Mouse (Mus musculus): ENCODE measurements at regions not wholly inside any gene's neighbourhood (a gene's known extent, or its start where the extent isn't known, plus 50 kb on each side); places are given as distances from the start of the nearest gene placed in this dataset.
A peak's percentile ranks its signal among the peaks of the same experiment; 100 is the strongest.

DNA sequence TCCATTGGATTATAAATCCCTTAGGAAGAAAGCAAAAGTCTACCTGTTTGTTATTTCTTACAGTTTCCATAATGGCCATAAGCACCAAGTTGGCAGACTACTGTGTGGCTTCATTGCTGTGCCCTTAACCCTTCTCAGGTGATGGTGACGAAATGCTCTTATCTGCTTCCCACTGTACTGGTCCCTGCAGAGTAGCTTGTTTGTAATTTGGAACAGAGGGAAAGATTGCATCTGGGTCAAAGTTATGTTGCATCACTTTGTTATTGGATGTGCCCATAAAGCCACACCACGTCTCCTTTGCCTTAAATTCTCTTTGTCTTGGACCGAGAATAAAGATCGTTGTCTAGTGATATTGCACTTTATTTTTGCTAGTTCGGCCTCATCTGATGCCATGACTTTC, 615.9 kb downstream of the Nfib start:
- 92% methylated on average over 5 of the region's 5 CpGs for WGBS
- no peak overlapping the region for H3K27ac ChIP-seq (ENCODE audit: low read depth, low read length)
- DNase-seq (ENCODE audit: low spot score) (no peak), ATAC-seq (ENCODE audit: insufficient read depth, low FRiP score, low TSS enrichment) (no peak)
- no peaks in the 10 kb centered on the region for H3K36me3 ChIP-seq (ENCODE audit: control insufficient read depth, insufficient read depth, low read length)
- no peak overlapping the region for H3K9ac ChIP-seq (ENCODE audit: low read length)
- no peak overlapping the region for H3K4me3 ChIP-seq (ENCODE audit: low read depth, low read length)
- no peaks in the 10 kb centered on the region for H3K27me3 ChIP-seq (ENCODE audit: control insufficient read depth, insufficient read depth, low read length)
- H3K9me3 ChIP-seq (ENCODE audit: control insufficient read depth, low read length) = no peaks in the 10 kb centered on the region
- H3K4me2 ChIP-seq (ENCODE audit: low read depth) = no peak overlapping the region
- no peaks in the 10 kb centered on the region for H3K4me1 ChIP-seq (ENCODE audit: control insufficient read depth, insufficient read depth, low read length)

DNA sequence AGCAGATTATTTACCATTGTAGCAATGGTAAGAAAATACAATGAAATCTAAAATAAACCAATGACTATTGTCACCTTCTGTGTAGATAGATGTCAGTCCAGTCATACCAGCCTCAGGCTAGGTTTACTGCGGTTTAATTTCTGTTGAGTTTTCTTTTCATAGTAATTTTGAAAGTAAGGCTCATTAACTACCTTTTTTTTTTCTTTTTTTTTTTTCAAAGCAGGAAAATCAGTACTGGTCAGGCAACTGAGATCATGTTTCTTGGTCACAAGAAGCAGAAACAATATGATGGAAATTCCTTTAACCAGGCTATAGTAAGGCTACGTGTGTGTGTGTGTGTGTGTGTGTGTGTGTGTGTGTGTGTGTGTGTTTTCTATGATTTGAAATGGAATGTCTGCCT, 622.0 kb downstream of the Nfib start:
- Histone ChIP-seq H3K4me1 (ENCODE audit: control insufficient read depth, insufficient read depth, low read length) (no peaks in the 10 kb centered on the region), H3K9ac (ENCODE audit: low read length) (no peak overlapping the region), H3K36me3 (ENCODE audit: control insufficient read depth, insufficient read depth, low read length) (no peaks in the 10 kb centered on the region), H3K4me3 (ENCODE audit: low read depth, low read length) (no peak overlapping the region), H3K4me2 (ENCODE audit: low read depth) (no peak overlapping the region), H3K27ac (ENCODE audit: low read depth, low read length) (no peak overlapping the region), H3K9me3 (ENCODE audit: control insufficient read depth, low read length) (no peaks in the 10 kb centered on the region), H3K27me3 (ENCODE audit: control insufficient read depth, insufficient read depth, low read length) (no peaks in the 10 kb centered on the region)
- no peak for ATAC-seq (ENCODE audit: insufficient read depth, low FRiP score, low TSS enrichment)
- WGBS = 89% methylated on average over 2 of the region's 2 CpGs
- DNase-seq (ENCODE audit: low spot score) = no peak

DNA sequence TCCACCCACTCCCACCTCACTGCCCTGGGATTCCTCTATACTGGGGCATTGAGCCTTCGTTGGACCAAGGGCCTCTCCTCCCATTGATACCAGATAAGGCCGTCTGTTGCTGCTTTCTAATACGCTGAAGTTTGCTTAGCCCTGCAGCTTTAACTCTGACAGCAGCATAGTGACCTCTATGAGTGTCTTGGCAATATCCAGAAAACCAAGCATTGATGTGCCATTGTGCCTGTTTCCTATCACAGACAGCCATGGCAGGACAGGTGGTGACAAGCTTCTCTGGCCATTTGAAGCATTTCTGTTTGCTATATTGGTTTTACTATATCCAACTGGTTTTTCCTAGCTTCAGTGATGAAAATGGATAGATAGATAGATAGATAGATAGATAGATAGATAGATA, 625.4 kb upstream of the Mpdz start:
- H3K9ac ChIP-seq (ENCODE audit: low read length) = no peak overlapping the region
- ATAC-seq (ENCODE audit: insufficient read depth, low FRiP score, low TSS enrichment) = no peak
- 89% methylated on average over 3 of the region's 3 CpGs for WGBS

DNA sequence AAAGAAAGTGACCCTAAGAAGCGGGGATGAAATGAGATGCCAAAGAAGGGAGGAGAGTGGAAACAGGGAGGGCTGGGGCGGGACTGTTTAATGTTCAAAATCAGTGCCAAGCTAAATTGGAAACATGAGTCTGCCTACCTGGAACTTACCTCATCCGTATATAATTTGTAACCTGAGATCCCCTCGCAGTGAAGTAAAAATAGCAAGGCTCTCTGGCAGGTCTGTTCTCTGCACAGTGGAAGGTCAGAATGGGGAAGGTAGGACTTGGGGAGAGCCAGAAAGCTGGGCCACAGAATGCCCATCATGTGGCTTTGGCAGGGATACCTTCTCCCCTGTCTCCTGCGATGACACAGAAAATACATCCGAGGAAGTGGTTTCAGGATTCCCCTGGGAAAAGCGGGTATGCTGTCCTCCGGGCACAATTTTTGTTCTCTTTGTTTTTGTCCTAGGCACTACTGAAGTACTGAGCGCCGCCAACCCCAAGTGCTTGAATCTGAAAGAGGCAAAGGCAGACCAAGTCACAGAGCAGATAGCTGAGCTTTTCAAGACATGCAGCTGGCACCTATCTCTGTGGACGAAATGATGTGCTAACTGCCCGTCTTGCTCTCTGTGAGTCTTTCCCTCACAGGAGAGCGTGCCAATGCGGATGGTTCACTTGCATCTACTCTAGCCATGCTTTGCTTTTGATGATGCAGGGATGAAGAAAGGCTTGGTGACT, 623.2 kb upstream of the Mpdz start:
- H3K4me1 ChIP-seq (ENCODE audit: control insufficient read depth, insufficient read depth, low read length) = no peaks in the 10 kb centered on the region
- no peak for ATAC-seq (ENCODE audit: insufficient read depth, low FRiP score, low TSS enrichment)

More for the DNA sequence above, 625.4 kb upstream of the Mpdz start:
- H3K36me3 ChIP-seq (ENCODE audit: control insufficient read depth, insufficient read depth, low read length) = no peaks in the 10 kb centered on the region
- DNase-seq (ENCODE audit: low spot score) = no peak
- no peaks in the 10 kb centered on the region for H3K27me3 ChIP-seq (ENCODE audit: control insufficient read depth, insufficient read depth, low read length)
- H3K4me1 ChIP-seq (ENCODE audit: control insufficient read depth, insufficient read depth, low read length) = no peaks in the 10 kb centered on the region
- H3K4me3 ChIP-seq (ENCODE audit: low read depth, low read length) = no peak overlapping the region
- no peak overlapping the region for H3K4me2 ChIP-seq (ENCODE audit: low read depth)
- no peak overlapping the region for H3K27ac ChIP-seq (ENCODE audit: low read depth, low read length)
- H3K9me3 ChIP-seq (ENCODE audit: control insufficient read depth, low read length) = no peaks in the 10 kb centered on the region

DNA sequence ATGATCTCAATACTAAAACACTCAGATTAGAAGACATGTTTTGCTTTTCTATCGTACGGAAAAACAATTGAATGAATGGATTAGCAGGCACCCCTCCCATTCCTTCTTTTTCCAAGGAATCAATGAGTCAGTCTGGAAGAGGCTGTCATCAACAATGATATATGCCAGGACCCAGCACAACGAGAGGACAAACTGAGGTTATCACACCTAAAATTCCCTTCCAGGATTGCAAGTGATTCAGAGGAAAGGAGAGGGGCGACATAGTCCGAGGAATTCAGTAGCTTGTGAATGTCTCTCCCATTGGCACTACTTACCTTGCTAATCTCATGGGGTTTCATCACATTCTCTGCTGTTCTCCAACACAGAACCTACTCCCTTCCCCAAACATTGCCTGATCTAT, 620.1 kb upstream of the Mpdz start:
- Histone ChIP-seq H3K4me1 (ENCODE audit: control insufficient read depth, insufficient read depth, low read length) (no peaks in the 10 kb centered on the region), H3K4me3 (ENCODE audit: low read depth, low read length) (no peak overlapping the region), H3K4me2 (ENCODE audit: low read depth) (no peak overlapping the region), H3K27me3 (ENCODE audit: control insufficient read depth, insufficient read depth, low read length) (no peaks in the 10 kb centered on the region), H3K36me3 (ENCODE audit: control insufficient read depth, insufficient read depth, low read length) (no peaks in the 10 kb centered on the region), H3K9me3 (ENCODE audit: control insufficient read depth, low read length) (no peaks in the 10 kb centered on the region), H3K9ac (ENCODE audit: low read length) (no peak overlapping the region), H3K27ac (ENCODE audit: low read depth, low read length) (no peak overlapping the region)
- ATAC-seq (ENCODE audit: insufficient read depth, low FRiP score, low TSS enrichment) = no peak
- DNase-seq (ENCODE audit: low spot score) = no peak
- 85% methylated on average over 5 of the region's 5 CpGs for WGBS

More for the DNA sequence above, 623.2 kb upstream of the Mpdz start:
- Histone ChIP-seq H3K36me3 (ENCODE audit: control insufficient read depth, insufficient read depth, low read length) (no peaks in the 10 kb centered on the region), H3K27ac (ENCODE audit: low read depth, low read length) (no peak overlapping the region), H3K27me3 (ENCODE audit: control insufficient read depth, insufficient read depth, low read length) (no peaks in the 10 kb centered on the region), H3K9ac (ENCODE audit: low read length) (no peak overlapping the region), H3K4me3 (ENCODE audit: low read depth, low read length) (no peak overlapping the region), H3K9me3 (ENCODE audit: control insufficient read depth, low read length) (no peaks in the 10 kb centered on the region), H3K4me2 (ENCODE audit: low read depth) (no peak overlapping the region)
- DNase-seq (ENCODE audit: low spot score) = no peak
- 80% methylated on average over 14 of the region's 14 CpGs for WGBS

DNA sequence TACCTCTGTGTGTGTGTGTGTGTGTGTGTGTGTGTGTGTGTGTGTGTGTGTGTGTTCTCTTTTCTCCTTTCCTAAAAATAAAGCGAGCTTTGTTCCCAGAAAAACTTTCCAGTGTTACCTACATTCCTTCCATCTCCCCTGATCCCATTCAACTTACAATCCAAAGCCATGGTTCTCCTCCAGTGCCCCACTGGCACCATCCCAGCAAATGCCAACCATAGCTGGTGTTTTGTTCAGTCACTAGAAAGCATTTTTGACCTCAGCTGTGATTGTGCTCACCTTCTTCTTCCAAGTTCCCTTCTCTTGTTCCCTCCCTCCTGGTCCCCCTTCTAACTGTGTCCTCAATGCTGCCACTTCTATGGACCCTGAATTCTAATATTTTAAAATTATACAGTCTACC, 614.1 kb upstream of the Mpdz start:
- no peak overlapping the region for H3K9ac ChIP-seq (ENCODE audit: low read length)
- no peaks in the 10 kb centered on the region for H3K9me3 ChIP-seq (ENCODE audit: control insufficient read depth, low read length)
- no peaks in the 10 kb centered on the region for H3K36me3 ChIP-seq (ENCODE audit: control insufficient read depth, insufficient read depth, low read length)
- H3K27ac ChIP-seq (ENCODE audit: low read depth, low read length) = no peak overlapping the region
- no peak for ATAC-seq (ENCODE audit: insufficient read depth, low FRiP score, low TSS enrichment)
- H3K4me1 ChIP-seq (ENCODE audit: control insufficient read depth, insufficient read depth, low read length) = no peaks in the 10 kb centered on the region
- H3K4me3 ChIP-seq (ENCODE audit: low read depth, low read length) = no peak overlapping the region
- no peaks in the 10 kb centered on the region for H3K27me3 ChIP-seq (ENCODE audit: control insufficient read depth, insufficient read depth, low read length)
- DNase-seq (ENCODE audit: low spot score) = no peak
- no peak overlapping the region for H3K4me2 ChIP-seq (ENCODE audit: low read depth)
- 86% methylated on average over 1 of the region's 1 CpGs for WGBS

DNA sequence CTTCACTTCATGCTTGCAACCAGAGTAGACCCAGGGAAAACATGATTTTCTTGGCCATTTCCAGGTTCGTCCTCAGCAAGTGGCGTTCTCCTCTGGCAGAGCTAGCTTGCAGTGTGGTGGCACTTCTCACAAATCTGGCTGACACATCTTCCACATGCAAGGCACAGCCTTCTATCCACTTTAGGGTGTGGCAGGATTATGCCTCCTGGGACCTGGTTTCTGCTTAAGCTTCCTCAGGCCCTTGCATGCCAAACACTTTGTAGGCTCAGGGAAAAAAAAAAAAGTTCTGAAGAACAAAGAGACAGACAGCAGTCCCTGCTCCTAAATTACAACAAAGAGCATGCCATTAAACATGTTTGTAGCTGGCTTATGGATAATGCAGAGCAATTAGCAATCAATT, 605.6 kb upstream of the Mpdz start:
- no peak overlapping the region for H3K9ac ChIP-seq (ENCODE audit: low read length)
- no peaks in the 10 kb centered on the region for H3K4me1 ChIP-seq (ENCODE audit: control insufficient read depth, insufficient read depth, low read length)
- DNase-seq (ENCODE audit: low spot score) (no peak), ATAC-seq (ENCODE audit: insufficient read depth, low FRiP score, low TSS enrichment) (no peak)
- no peak overlapping the region for H3K4me2 ChIP-seq (ENCODE audit: low read depth)
- H3K4me3 ChIP-seq (ENCODE audit: low read depth, low read length) = no peak overlapping the region
- H3K36me3 ChIP-seq (ENCODE audit: control insufficient read depth, insufficient read depth, low read length) = no peaks in the 10 kb centered on the region
- no peaks in the 10 kb centered on the region for H3K9me3 ChIP-seq (ENCODE audit: control insufficient read depth, low read length)
- no peaks in the 10 kb centered on the region for H3K27me3 ChIP-seq (ENCODE audit: control insufficient read depth, insufficient read depth, low read length)
- WGBS = 82% methylated on average over 2 of the region's 2 CpGs
- H3K27ac ChIP-seq (ENCODE audit: low read depth, low read length) = no peak overlapping the region

DNA sequence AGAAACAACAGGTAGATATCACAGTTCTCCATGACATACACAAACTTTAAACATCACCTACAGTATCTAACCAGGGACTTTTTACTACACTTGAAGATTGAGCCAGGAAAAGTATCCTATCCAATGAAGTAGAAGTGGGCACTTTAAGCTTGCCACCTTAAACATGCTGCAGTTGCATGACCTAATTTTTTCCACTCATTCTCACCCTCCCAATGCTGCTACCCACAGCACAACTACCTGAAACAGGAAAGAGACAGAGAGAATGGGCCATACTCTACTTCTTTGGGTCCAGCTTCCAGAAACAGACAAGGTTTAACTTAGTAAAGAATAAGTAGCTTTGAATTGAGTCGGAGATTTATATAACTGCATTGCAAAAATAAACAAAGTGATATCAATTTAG, 594.9 kb upstream of the Mpdz start:
- Histone ChIP-seq H3K4me3 (ENCODE audit: low read depth, low read length) (no peak overlapping the region), H3K36me3 (ENCODE audit: control insufficient read depth, insufficient read depth, low read length) (no peaks in the 10 kb centered on the region), H3K4me1 (ENCODE audit: control insufficient read depth, insufficient read depth, low read length) (no peaks in the 10 kb centered on the region), H3K4me2 (ENCODE audit: low read depth) (no peak overlapping the region), H3K27ac (ENCODE audit: low read depth, low read length) (no peak overlapping the region), H3K27me3 (ENCODE audit: control insufficient read depth, insufficient read depth, low read length) (no peaks in the 10 kb centered on the region), H3K9ac (ENCODE audit: low read length) (no peak overlapping the region), H3K9me3 (ENCODE audit: control insufficient read depth, low read length) (no peaks in the 10 kb centered on the region)
- no peak for DNase-seq (ENCODE audit: low spot score)
- ATAC-seq (ENCODE audit: insufficient read depth, low FRiP score, low TSS enrichment) = no peak
- WGBS = 92% methylated on average over 1 of the region's 1 CpGs

DNA sequence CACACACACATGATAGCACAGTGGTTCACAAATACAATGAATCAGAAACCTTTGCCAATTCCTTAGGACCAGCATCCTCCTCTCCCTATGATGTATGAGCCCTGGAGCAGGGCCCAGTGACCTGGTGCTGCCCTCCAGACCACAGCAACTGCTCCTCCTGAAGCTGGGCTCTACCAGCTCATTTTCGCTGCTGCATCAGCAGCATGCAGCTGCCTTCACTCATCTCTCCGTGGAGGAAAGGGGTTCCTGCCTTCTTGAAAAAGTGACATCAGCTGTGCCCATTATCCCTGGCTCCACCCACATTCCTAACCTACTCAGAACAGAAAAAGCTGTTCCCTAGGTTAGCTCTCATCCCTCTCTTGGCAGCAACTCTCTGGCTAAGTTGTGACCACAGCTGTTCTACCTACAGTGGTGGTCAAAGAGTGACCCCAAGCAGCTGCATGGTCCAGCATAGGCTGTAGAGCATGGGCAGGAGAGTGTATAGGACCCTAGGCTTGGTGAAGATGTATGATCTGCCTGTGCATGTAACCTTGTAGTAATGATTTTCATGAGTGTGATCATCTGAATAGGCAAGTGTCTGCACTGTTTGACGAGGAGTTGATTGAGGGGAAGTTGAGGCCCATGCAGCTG, 592.6 kb upstream of the Mpdz start:
- DNase-seq (ENCODE audit: low spot score) = peak; percentile 15

More for the DNA sequence above, 592.6 kb upstream of the Mpdz start:
- 45% methylated on average over 3 of the region's 3 CpGs for WGBS
- Histone ChIP-seq H3K27me3 (ENCODE audit: control insufficient read depth, insufficient read depth, low read length) (no peaks in the 10 kb centered on the region), H3K4me1 (ENCODE audit: control insufficient read depth, insufficient read depth, low read length) (no peaks in the 10 kb centered on the region), H3K36me3 (ENCODE audit: control insufficient read depth, insufficient read depth, low read length) (no peaks in the 10 kb centered on the region), H3K4me2 (ENCODE audit: low read depth) (no peak overlapping the region), H3K9ac (ENCODE audit: low read length) (no peak overlapping the region), H3K27ac (ENCODE audit: low read depth, low read length) (no peak overlapping the region), H3K9me3 (ENCODE audit: control insufficient read depth, low read length) (no peaks in the 10 kb centered on the region), H3K4me3 (ENCODE audit: low read depth, low read length) (no peak overlapping the region)
- ATAC-seq (ENCODE audit: insufficient read depth, low FRiP score, low TSS enrichment) = no peak

All from neural tube, embryonic 11.5 days (tissue).